Mouse (Mus musculus) layer of hippocampus, adult 8-10 months (tissue): ENCODE measurements around the gene Pik3r2. TPM values are rescaled to one million over a fixed set of nuclear protein-coding genes. Genes with fewer than 3 reads are reported as not detected.

Experiments used
- DNase-seq, 2 experiments: peaks; one replicate each; pipeline ENCODE4 v3.0.0; 2022; ENCODE audit warnings: low spot score in 2 of 2
- total RNA-seq, 4 experiments: library from RNA; stranded (reverse); gene quantifications; 2 replicates each; pipeline ENCODE4 v1.2.4; 2022

Pik3r2 gene
- total RNA-seq, 4 experiments from 2014 or later, result 145 to 157 (median 153) TPM

DNA sequence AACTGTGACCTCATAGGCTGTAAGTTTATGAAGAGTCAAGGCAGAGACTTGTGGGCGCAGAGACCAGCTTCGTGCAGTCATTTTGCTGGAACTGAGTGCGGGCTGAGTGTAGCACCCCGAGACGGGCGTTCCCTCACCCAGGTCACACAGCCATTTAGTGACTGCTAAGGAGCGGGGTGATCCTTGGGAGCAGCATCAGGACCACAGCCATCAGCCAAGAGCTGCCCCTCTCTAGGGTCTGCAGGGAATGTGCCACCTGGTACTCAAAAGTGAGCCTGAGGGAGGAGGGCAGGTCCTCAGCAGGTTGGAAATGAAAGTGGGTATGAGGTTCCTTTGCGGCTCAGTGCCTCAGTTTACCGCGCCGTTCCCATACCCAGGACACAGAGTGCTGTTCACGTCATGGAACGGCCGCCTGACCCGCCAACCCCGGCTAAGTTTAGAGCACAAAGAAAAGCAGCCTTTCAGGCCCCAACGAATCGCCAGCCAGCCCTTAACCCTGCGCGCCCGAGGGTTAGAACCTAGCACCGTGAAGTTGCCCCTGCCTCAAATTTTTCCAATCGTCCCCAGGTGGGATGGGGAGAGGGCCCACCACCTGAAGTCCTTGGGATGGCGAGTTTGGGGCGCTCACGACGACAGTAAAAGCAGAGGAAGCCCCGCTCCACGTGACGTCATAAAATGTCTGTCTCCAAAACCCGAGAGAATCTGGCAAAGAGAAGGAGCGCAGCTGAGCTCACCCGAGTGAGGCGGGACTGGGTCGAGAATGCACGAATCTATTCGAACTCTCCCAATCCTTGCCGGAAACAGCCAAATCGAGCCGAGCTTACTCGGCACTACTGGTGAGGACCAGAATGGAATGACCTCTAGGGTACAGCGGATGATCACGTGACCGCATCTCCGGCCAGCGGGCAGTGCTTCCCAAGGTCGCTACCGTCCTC lies 32.6 kb downstream of the Pik3r2 start:
- DNase-seq, result peak in 1 of 2 experiments; percentile 50

- no peak for DNase-seq
Measured at GRCm38 (mm10) chr8:70742981-70743655, 33.4 kb downstream of the Pik3r2 start.

DNA sequence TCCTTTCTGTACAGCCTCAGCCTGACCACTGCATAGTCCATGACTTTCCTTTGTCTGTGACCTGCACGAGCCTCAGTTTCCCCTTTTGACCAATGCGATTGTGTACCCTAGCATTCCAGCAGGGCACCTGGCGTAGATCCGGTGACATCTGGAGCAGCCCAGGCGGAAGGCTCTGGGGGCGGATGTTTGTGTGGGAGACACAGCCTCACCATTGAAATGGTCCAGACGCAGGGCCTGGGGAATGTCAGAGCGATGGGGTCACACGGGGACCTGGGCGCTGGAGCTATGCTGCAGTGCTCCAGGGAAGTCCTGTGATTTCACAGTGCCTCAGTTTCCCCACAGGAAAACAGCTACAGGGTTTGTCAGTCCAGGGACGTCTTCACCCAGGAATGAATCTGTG lies 34.3 kb downstream of the Pik3r2 start:
- DNase-seq, result no peak

DNA sequence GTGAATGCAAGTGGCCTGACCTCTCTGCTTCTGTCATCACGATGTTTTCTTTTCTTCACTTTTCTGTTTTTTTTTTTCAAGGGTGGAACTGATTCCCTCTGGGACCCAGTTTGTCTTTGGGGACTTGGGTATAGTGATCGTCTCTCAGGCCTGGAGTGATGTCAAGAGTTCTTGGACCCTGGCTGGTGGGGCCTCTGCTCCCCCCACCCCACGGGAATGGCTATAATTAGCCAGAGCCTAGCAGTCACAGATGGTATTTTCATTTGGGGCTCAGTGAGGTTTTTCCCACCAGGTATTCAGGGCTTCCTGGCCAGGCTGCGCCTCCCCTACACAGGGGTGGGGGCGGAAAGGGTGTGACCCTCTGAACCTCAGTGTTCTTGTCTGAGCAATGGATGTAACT lies 34.9 kb downstream of the Pik3r2 start:
- DNase-seq, result no peak

DNA sequence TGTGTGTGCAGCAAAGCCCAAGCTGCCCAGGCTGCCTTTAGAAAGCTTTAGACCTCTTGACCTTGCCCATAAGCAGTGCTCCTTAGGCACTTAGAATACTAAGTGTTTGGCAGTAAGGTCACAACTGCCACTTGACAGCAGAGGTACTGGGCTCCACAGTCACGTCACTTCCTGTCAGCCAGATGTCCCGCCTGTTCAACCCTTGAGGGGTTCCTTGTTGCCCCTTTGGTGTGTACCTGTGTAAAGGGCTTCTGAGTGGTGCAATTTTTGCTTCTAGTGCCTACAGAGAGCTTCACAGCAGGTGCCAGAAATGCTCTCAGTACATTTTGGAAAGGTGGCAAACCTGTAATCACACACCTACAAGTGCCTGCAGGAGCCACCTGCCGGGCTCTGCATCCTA lies 38.3 kb downstream of the Pik3r2 start:
- no peak for DNase-seq

DNA sequence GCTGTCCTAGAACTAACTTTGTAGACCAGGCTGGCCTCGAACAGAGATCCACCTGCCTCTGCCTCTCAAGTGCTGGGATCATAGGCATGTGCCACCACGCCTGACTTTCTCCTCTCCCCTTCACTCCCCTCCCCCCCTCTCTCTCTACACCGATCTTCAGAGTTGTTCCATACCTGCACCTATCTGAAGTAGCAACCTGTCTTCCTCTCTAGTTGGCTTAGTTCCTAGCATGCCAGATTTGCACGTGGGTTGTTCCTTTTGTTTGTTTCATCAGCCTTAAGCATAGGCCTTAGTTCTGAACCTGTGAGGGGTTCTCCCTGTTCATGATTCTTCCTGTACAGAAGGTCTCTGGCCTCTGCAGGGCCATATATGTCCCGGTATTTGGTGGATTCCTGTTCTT lies 38.8 kb downstream of the Pik3r2 start:
- DNase-seq, result no peak

GRCm38 (mm10) chr8:70730956-70731355 lies 45.6 kb downstream of the Pik3r2 start:
- no peak for DNase-seq

DNA sequence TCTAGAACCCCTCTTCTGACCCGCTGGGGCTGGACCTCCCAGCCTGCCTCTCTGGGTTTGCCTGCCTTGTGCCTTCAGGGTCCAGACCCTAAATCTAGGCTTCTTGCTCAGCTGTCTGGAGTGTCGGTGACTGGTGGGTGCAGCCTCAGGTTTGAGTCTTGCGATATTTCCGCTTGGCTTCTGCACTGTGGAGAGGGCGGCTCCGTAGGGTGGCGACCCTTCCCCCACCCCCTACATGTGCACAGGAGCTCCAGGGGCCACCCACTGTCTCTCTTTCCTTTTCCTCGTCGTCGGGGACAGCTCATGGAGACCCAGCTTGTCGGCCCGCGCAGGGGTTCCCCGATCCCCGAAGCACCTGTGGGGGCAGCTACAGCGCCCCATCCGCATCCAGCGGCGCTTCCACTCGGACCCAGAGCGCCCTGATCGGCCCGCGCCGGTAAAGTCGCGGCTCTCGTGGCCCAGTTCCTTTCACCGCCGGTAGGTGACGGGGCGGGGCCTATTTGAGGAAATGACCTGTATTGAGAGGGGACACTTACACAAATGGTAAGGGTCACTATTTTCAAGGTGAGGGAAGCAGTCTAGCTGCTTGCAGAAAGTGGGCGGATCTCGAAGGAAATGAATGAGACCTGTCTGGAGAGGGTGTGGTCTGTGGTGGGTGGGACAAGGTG lies 46.6 kb downstream of the Pik3r2 start:
- no peak for DNase-seq

DNA sequence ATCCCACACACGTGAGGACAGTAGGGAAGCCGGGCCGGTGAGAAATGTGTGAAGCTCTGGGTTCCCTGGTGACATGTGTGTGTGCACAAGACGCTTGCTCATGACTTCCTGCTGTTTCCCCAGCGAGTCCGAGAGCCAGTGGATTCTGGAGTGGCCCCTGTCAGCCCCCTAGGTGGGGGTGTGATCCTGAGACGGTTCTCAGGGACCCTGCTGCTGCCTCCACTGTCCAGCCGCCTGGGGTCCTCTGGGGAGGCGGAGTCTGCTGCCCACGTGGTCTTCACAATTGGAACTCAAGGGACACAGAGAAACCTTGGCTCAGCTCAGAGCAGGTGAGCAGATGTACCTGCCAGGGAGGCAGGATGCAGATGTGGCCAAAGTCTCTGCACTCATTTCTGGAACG lies 49.8 kb downstream of the Pik3r2 start:
- DNase-seq, result no peak

DNA sequence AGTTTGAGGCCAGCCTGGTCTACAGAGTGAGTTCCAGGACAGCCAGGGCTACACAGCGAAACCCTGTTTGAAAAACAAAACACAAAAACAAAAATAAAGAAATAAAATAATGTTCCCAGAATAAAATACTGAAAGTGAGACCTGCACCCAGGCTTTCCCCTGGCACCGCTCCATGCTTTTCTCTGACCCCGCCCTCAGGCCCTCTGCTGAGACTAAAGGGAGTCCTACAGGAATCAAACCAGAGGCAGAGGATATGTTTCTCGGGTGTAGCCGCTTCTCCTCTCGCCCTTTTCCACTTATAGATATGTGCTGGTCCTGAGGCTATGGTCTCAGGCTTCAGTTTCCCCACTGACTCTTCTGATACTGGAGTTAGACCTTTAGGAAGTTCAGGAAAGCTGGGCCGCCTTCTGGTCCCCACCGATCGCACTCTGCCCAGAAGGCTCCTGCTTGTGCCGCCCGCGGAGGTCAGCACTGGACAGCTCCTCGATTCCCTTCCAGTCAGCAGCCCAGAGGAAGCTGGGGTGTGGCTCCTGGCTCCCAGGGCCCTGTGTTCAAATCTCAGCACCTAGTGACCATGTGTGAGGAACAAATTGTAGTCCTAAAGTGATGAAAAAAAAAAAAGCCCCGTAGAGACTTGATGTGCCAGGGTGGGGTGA lies 50.6 kb downstream of the Pik3r2 start:
- no peak for DNase-seq

- DNase-seq, result no peak
Measured at GRCm38 (mm10) chr8:70724216-70724615, 52.3 kb downstream of the Pik3r2 start.

GRCm38 (mm10) chr8:70723486-70724210 lies 52.9 kb downstream of the Pik3r2 start, which contains the start of gene Pde4c:
Gene Pde4c (plus strand): TSS chr8:70723720.
- DNase-seq, result no peak

DNA sequence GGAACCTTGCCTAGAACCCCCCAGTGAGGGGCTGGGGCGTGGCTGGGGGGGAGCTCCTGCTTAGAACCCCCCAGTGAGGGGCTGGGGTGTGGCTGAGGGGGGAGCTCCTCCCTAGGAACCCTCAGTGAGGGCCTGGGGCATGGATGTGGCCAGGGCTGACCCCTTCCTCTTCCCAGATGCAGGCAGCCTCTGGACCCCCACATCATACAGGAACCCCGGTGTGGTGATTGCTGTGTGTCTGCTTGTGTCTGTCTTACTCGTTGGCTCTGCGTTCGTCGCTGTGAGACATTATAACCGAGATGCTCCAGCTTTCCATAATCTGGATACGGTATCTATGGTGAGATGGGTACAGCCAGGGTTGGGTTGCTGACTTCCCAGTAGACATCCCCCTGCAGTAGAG lies 54.9 kb downstream of the Pik3r2 start:
- DNase-seq, result no peak

DNA sequence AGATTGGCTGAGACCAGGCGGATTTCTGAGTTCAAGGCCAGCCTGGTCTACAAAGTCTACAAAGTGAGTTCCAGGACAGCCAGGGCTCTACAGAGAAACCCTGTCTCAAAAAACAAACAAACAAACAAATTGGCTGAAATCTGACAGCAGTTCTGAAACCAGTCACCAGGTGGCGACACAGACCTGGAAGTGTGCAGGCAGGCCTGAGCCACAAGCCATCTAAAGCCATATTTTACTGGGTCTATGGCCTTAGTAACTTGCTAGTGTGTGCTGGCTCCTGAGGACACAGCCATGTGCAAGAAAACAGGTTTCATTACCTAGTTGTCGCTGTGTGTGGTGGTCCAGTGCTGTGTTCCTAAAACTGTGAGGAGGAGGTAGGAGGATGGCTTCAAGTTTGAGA lies 55.8 kb downstream of the Pik3r2 start:
- DNase-seq, result peak in 1 of 2 experiments; percentile 86

GRCm38 (mm10) chr8:70719796-70720270 lies 56.7 kb downstream of the Pik3r2 start:
- no peak for DNase-seq

- no peak for DNase-seq
Measured at GRCm38 (mm10) chr8:70718297-70718696, 58.2 kb downstream of the Pik3r2 start, which contains the start of gene Gm3336. Gene Gm3336 (plus strand): TSS chr8:70718543.
